Mouse (Mus musculus) MEL (cell line): Measurements from ENCODE around the gene Tub. TPM values are rescaled to one million over a fixed set of nuclear protein-coding genes. Genes with fewer than 3 reads are reported as not detected.
A peak's percentile ranks its signal among the peaks of the same experiment; 100 is the strongest.

ENCODE experiments used
- DNase-seq: peaks from one replicate; pipeline ENCODE4 v3.0.0; 2011; ENCODE audit warnings: low read depth, low spot score
- H3K27ac ChIP-seq: 2 replicates; pipeline ENCODE4 v1.5.1; 2012; ENCODE audit warnings: low read depth, mild to moderate bottlenecking, control low read depth, low read length, moderate library complexity; ENCODE audit not compliant: control insufficient read depth
- H3K27me3 ChIP-seq, 2 experiments: fragments of 150-350 bp in 1 of 2; sonication (generic) in 1 of 2; 2 replicates each; pipeline ENCODE4 v1.6.1; 2012; ENCODE audit warnings: low read length in 2 of 2, mild to moderate bottlenecking in 2 of 2, improper control_type of control experiment in 1 of 2, moderate library complexity in 1 of 2; ENCODE audit not compliant: insufficient read depth in 2 of 2, control insufficient read depth in 1 of 2
- H3K36me3 ChIP-seq, 2 experiments: 2 replicates each; pipeline ENCODE4 v1.6.1; 2012 to 2014; ENCODE audit warnings: low read length in 2 of 2, improper control_type of control experiment in 1 of 2, inconsistent platforms in 1 of 2, mild to moderate bottlenecking in 1 of 2; ENCODE audit not compliant: insufficient read depth in 2 of 2, control insufficient read depth in 1 of 2
- H3K4me1 ChIP-seq, 2 experiments: fragments of 150-350 bp in 1 of 2; sonication (generic) in 1 of 2; 2 replicates each; pipeline ENCODE4 v1.6.1; 2012; ENCODE audit warnings: low read length in 2 of 2, improper control_type of control experiment in 1 of 2, mild to moderate bottlenecking in 1 of 2; ENCODE audit not compliant: insufficient read depth in 2 of 2, control insufficient read depth in 1 of 2
- H3K4me3 ChIP-seq, 2 experiments: fragments of 150-350 bp in 1 of 2; sonication (generic) in 1 of 2; 2 replicates each; pipeline ENCODE4 v1.5.1; 2012; ENCODE audit warnings: low read depth in 2 of 2, low read length in 2 of 2, mild to moderate bottlenecking in 2 of 2, moderate library complexity in 2 of 2, control low read depth in 1 of 2, improper control_type of control experiment in 1 of 2; ENCODE audit not compliant: control insufficient read depth in 1 of 2, insufficient read depth in 1 of 2
- H3K79me2 ChIP-seq: 2 replicates; pipeline ENCODE4 v1.6.1; 2012; ENCODE audit warnings: mild to moderate bottlenecking, low read length, moderate library complexity; ENCODE audit not compliant: control insufficient read depth, poor library complexity, insufficient read depth
- H3K9ac ChIP-seq: 2 replicates; pipeline ENCODE4 v1.6.1; 2012; ENCODE audit warnings: low read depth, mild to moderate bottlenecking, control low read depth, low read length, moderate library complexity; ENCODE audit not compliant: control insufficient read depth, poor library complexity, severe bottlenecking
- H3K9me3 ChIP-seq: fragments of 150-350 bp; sonication (generic); replicated peaks from 2 replicates; pipeline ENCODE4 v1.6.1; 2012; ENCODE audit warnings: mild to moderate bottlenecking, low read length, improper control_type of control experiment, moderate library complexity; ENCODE audit not compliant: insufficient read depth
- BHLHE40 ChIP-seq: IDR thresholded peaks from 2 replicates; pipeline ENCODE4 v1.6.1; 2012; ENCODE audit warnings: low read depth, mild to moderate bottlenecking, inconsistent platforms, low read length, improper control_type of control experiment, borderline replicate concordance
- CHD2 ChIP-seq: IDR thresholded peaks from 2 replicates; pipeline ENCODE4 v1.6.1; 2011; ENCODE audit warnings: low read length, improper control_type of control experiment
- CTCF ChIP-seq, 3 experiments: IDR thresholded peaks in 2 of 3; conservative IDR thresholded peaks in 1 of 3; 2 replicates each; pipeline ENCODE4 v1.5.1; 2011 to 2012; ENCODE audit warnings: low read length in 3 of 3, low read depth in 2 of 3, mild to moderate bottlenecking in 2 of 3, improper control_type of control experiment in 1 of 3, inconsistent platforms in 1 of 3, mixed read lengths in 1 of 3, moderate library complexity in 1 of 3; ENCODE audit not compliant: control insufficient read depth in 1 of 3, insufficient read depth in 1 of 3, poor library complexity in 1 of 3, severe bottlenecking in 1 of 3
- EP300 ChIP-seq, 2 experiments: IDR thresholded peaks; 2 replicates each; pipeline ENCODE4 v1.6.1; 2011; ENCODE audit warnings: improper control_type of control experiment in 2 of 2, low read length in 2 of 2, low read depth in 1 of 2, mild to moderate bottlenecking in 1 of 2
- GABPA ChIP-seq: IDR thresholded peaks from 2 replicates; pipeline ENCODE4 v1.6.1; 2012; ENCODE audit warnings: low read depth, mild to moderate bottlenecking, inconsistent platforms, low read length, improper control_type of control experiment, moderate library complexity
- GATA1 ChIP-seq: IDR thresholded peaks from 2 replicates; pipeline ENCODE4 v1.6.1; 2011; ENCODE audit warnings: low read depth, low read length, improper control_type of control experiment
- KAT2A ChIP-seq: conservative IDR thresholded peaks from 2 replicates; pipeline ENCODE4 v1.6.1; 2012; ENCODE audit warnings: low read depth, low read length, improper control_type of control experiment, inconsistent platforms
- MYC ChIP-seq: IDR thresholded peaks from 2 replicates; pipeline ENCODE4 v1.6.1; 2011; ENCODE audit warnings: low read depth, mild to moderate bottlenecking, low read length, improper control_type of control experiment, moderate library complexity
- RAD21 ChIP-seq: IDR thresholded peaks from 2 replicates; pipeline ENCODE4 v1.6.1; 2011; ENCODE audit warnings: mild to moderate bottlenecking, low read depth, low read length, improper control_type of control experiment
- SIN3A ChIP-seq: IDR thresholded peaks from 2 replicates; pipeline ENCODE4 v1.6.1; 2012; ENCODE audit warnings: low read length, improper control_type of control experiment, inconsistent platforms
- TCF12 ChIP-seq: IDR thresholded peaks from 2 replicates; pipeline ENCODE4 v1.6.1; 2014; ENCODE audit warnings: low read depth, mild to moderate bottlenecking, inconsistent platforms, low read length, improper control_type of control experiment, moderate library complexity
- USF2 ChIP-seq, 2 experiments: IDR thresholded peaks; 2 replicates each; pipeline ENCODE4 v1.6.1; 2011 to 2012; ENCODE audit warnings: improper control_type of control experiment in 2 of 2, low read length in 2 of 2, borderline replicate concordance in 1 of 2, inconsistent platforms in 1 of 2, low read depth in 1 of 2, mild to moderate bottlenecking in 1 of 2; ENCODE audit not compliant: insufficient read depth in 1 of 2
- polyA plus RNA-seq, 2 experiments: library from polyadenylated mRNA; stranded (reverse) in 1 of 2; unstranded in 1 of 2; fragments of >175 nt in 1 of 2; fragments of >200 nt in 1 of 2; gene quantifications; 2 replicates each; pipeline versions ENCODE4 v1.2.1 to v1.2.4; 2012; ENCODE audit warnings: low replicate concordance in 2 of 2, low read depth in 1 of 2; ENCODE audit not compliant: insufficient read length in 2 of 2, insufficient read depth in 1 of 2, missing spikeins in 1 of 2
- total RNA-seq: library from RNA; depleted of rRNA; stranded (reverse); fragments of 300-350 nt; gene quantifications from 2 replicates; pipeline ENCODE4 v1.2.3, GENCODE M21; 2012

Gene Tub
- total and polyA plus RNA-seq, 3 experiments: not detected

- H3K27me3 ChIP-seq: no peaks in the 10 kb centered on the region
- peaks cover 4 to 13% of the 10 kb centered on the region in 2 experiments for H3K4me1 ChIP-seq
- no peak overlapping the region for H3K9ac ChIP-seq
- no peaks in the 10 kb centered on the region for H3K9me3 ChIP-seq
- H3K36me3 ChIP-seq: peaks cover 0 to 6% of the 10 kb centered on the region in 2 experiments; a peak in 2 of 4 replicates
- TF ChIP-seq CTCF (IDR thresholded peaks at IDR 0.05 in 2 of 3, conservative IDR thresholded peaks at IDR 0.05 in 1 of 3; ENCODE audit: control insufficient read depth in 1 of 3, insufficient read depth in 1 of 3, low read depth in 2 of 3, low read length in 3 of 3, poor library complexity in 1 of 3, severe bottlenecking in 1 of 3): no peak
- TF ChIP-seq BHLHE40: 0 out of 2 replicates have a peak, but pooled peaks have one; percentile 17
- TF ChIP-seq EP300 (IDR thresholded peaks at IDR 0.05; ENCODE audit: low read depth in 1 of 2, low read length in 2 of 2): peak in 1 of 2 experiments; percentile 18; a peak in 1 of 4 replicates
- no peak for TF ChIP-seq USF2 (IDR thresholded peaks at IDR 0.05; ENCODE audit: borderline replicate concordance in 1 of 2, insufficient read depth in 1 of 2, low read depth in 1 of 2, low read length in 2 of 2)
- TF ChIP-seq SIN3A: no peak; the same call in 1 of the 2 replicates
- TF ChIP-seq RAD21: no peak
- TF ChIP-seq GABPA: no peak
- no peak for TF ChIP-seq KAT2A
- TF ChIP-seq GATA1: 0 out of 2 replicates have a peak, but pooled peaks have one; percentile 20
- TF ChIP-seq CHD2: no peak
- no peak overlapping the region; the same call in 1 of the 2 replicates for H3K27ac ChIP-seq
- no peak overlapping the region for H3K4me3 ChIP-seq
- H3K79me2 ChIP-seq: no peaks in the 10 kb centered on the region
- peak; percentile 71 for DNase-seq
These were observed 23.1 kb upstream of the Tub start for GRCm38 (mm10) chr7:108927043-108927442.

GRCm38 (mm10) chr7:108928280-108929188 is 21.6 kb upstream of the Tub start:
- no peak overlapping the region for H3K9ac ChIP-seq
- peaks cover 4 to 13% of the 10 kb centered on the region in 2 experiments for H3K4me1 ChIP-seq
- no peak for DNase-seq
- no peaks in the 10 kb centered on the region for H3K9me3 ChIP-seq
- no peak overlapping the region for H3K4me3 ChIP-seq
- peaks cover 0 to 6% of the 10 kb centered on the region in 2 experiments; a peak in 2 of 4 replicates for H3K36me3 ChIP-seq
- no peaks in the 10 kb centered on the region for H3K79me2 ChIP-seq
- no peaks in the 10 kb centered on the region for H3K27me3 ChIP-seq
- H3K27ac ChIP-seq: no peak overlapping the region
- TF ChIP-seq MYC (no peak), TCF12 (no peak)
